ENCODE assay signal across 8 mouse cellular contexts in genomic region chr4:72197888-72198605, GRCm38 (mm10). TPM values are rescaled to one million over a fixed set of nuclear protein-coding genes. Genes with fewer than 3 reads are reported as not detected.
DNase-seq lines count a peak whose midpoint lies in the region; ATAC-seq and TF ChIP-seq lines count a peak whose summit lies in the region.

No protein-coding gene starts in this region.

- peak overlapping the region; percentile 76 for H3K4me2 ChIP-seq in forebrain, postnatal 0 days (ENCODE audit: low read depth)
- H3K4me2 ChIP-seq in intestine, postnatal 0 days (replicated peaks; ENCODE audit: low read depth) = peak overlapping the region; percentile 97
- peak overlapping the region; percentile 96 for H3K4me2 ChIP-seq in liver, embryonic 16.5 days (ENCODE audit: low read depth, low read length)

- peak; percentile 25 for DNase-seq in layer of hippocampus, adult 9-11 months
- no peak for DNase-seq in layer of hippocampus, adult 9-10 months (ENCODE audit: low spot score)
- DNase-seq in adrenal gland, postnatal 25 days = peak; percentile 51
- peak; percentile 53 for DNase-seq in forebrain, postnatal 0 days
- no peak for DNase-seq in thymus, postnatal 25 days

- no peak for TF ChIP-seq CTCF in forebrain, postnatal 0 days (IDR thresholded peaks at IDR 0.05; ENCODE audit: low read depth)
- no peak for TF ChIP-seq CTCF in intestine, postnatal 0 days (IDR thresholded peaks at IDR 0.05; ENCODE audit: low read depth)
- no peak for TF ChIP-seq CTCF in small intestine, adult 2 months (IDR thresholded peaks at IDR 0.05; ENCODE audit: extremely low read depth, insufficient read length, insufficient replicate concordance, low read depth, low read length)

- no peak overlapping the region for H3K27ac ChIP-seq in forebrain, postnatal 0 days (ENCODE audit: low read depth, low read length)
- H3K27ac ChIP-seq in intestine, postnatal 0 days (ENCODE audit: low read depth, low read length) = no peak overlapping the region
- H3K27ac ChIP-seq in liver, embryonic 16.5 days (ENCODE audit: low read length) = peak overlapping the region; percentile 74
- H3K27ac ChIP-seq in small intestine, adult 2 months (ENCODE audit: insufficient read depth, low read depth, low read length) = 0 out of 2 replicates have a peak overlapping the region, but pooled peaks have one; percentile 82

- 3% methylated on average over 7 of the region's 7 CpGs for WGBS in forebrain, postnatal 0 days
- WGBS in intestine, postnatal 0 days = 23% methylated on average over 7 of the region's 7 CpGs
- 49% methylated on average over 7 of the region's 7 CpGs for WGBS in liver, embryonic 16.5 days (ENCODE audit: insufficient replicate concordance)
- 22% methylated on average over 7 of the region's 7 CpGs for WGBS in small intestine, adult 2 months

- H3K4me3 ChIP-seq in forebrain, postnatal 0 days (ENCODE audit: low read depth, low read length) = peak overlapping the region; percentile 56
- H3K4me3 ChIP-seq in intestine, postnatal 0 days (ENCODE audit: low read depth, low read length) = peak overlapping the region; percentile 73
- H3K4me3 ChIP-seq in liver, embryonic 16.5 days (ENCODE audit: low read depth, low read length) = peak overlapping the region; percentile 78
- H3K4me3 ChIP-seq in small intestine, adult 2 months (ENCODE audit: low read depth, low read length) = peak overlapping the region; percentile 14; the same call in 1 of the 2 replicates

- H3K36me3 ChIP-seq in forebrain, postnatal 0 days (ENCODE audit: insufficient read depth) = no peaks in the 10 kb centered on the region
- no peaks in the 10 kb centered on the region for H3K36me3 ChIP-seq in intestine, postnatal 0 days (ENCODE audit: control insufficient read depth, insufficient read depth)
- H3K36me3 ChIP-seq in liver, embryonic 16.5 days (ENCODE audit: control insufficient read depth, insufficient read depth) = no peaks in the 10 kb centered on the region; the same call in 1 of the 2 replicates
- H3K36me3 ChIP-seq in small intestine, adult 2 months (ENCODE audit: control insufficient read depth, insufficient read depth, low read length) = peaks cover 16% of the 10 kb centered on the region

- H3K4me1 ChIP-seq in forebrain, postnatal 0 days (ENCODE audit: insufficient read depth) = peaks cover 6% of the 10 kb centered on the region; the same call in 1 of the 2 replicates
- peaks cover 6% of the 10 kb centered on the region; the same call in 1 of the 2 replicates for H3K4me1 ChIP-seq in intestine, postnatal 0 days (replicated peaks; ENCODE audit: control insufficient read depth, insufficient read depth, low read length)
- H3K4me1 ChIP-seq in liver, embryonic 16.5 days (ENCODE audit: control insufficient read depth, low read depth, low read length) = peaks cover 15% of the 10 kb centered on the region
- H3K4me1 ChIP-seq in small intestine, adult 2 months (ENCODE audit: control insufficient read depth, insufficient read depth, insufficient read length, low read length) = peaks cover 4% of the 10 kb centered on the region; the same call in 1 of the 2 replicates

- peak overlapping the region; percentile 68 for H3K9ac ChIP-seq in forebrain, postnatal 0 days
- no peak overlapping the region for H3K9ac ChIP-seq in intestine, postnatal 0 days (ENCODE audit: low read depth, low read length)
- H3K9ac ChIP-seq in liver, embryonic 16.5 days (ENCODE audit: low read depth, low read length) = no peak overlapping the region; the same call in 1 of the 2 replicates

- no peak for ATAC-seq in forebrain, postnatal 0 days
- ATAC-seq in intestine, postnatal 0 days = no peak
- no peak for ATAC-seq in liver, embryonic 16.5 days (ENCODE audit: low read depth)

- no peaks in the 10 kb centered on the region for H3K9me3 ChIP-seq in forebrain, postnatal 0 days (ENCODE audit: low read length)
- H3K9me3 ChIP-seq in intestine, postnatal 0 days (ENCODE audit: control insufficient read depth) = no peaks in the 10 kb centered on the region
- no peaks in the 10 kb centered on the region for H3K9me3 ChIP-seq in liver, embryonic 16.5 days (replicated peaks; ENCODE audit: control insufficient read depth, low read length)

- no peak for TF ChIP-seq POLR2A in small intestine, adult 2 months (IDR thresholded peaks at IDR 0.05; ENCODE audit: low read depth, low read length)

- no peaks in the 10 kb centered on the region for H3K27me3 ChIP-seq in forebrain, postnatal 0 days (ENCODE audit: insufficient read depth, low read length)
- no peaks in the 10 kb centered on the region for H3K27me3 ChIP-seq in intestine, postnatal 0 days (replicated peaks; ENCODE audit: control insufficient read depth, insufficient read depth, low read length)
- peaks cover 6% of the 10 kb centered on the region; the same call in 1 of the 2 replicates for H3K27me3 ChIP-seq in liver, embryonic 16.5 days (ENCODE audit: control insufficient read depth, insufficient read depth, low read depth, low read length)
- no peaks in the 10 kb centered on the region for H3K27me3 ChIP-seq in small intestine, adult 2 months (ENCODE audit: control insufficient read depth, insufficient read depth, low read length)

RNA-seq across cellular contexts. Expression of gene Tle1, which starts 2.7 kb away (rescaled TPM):
- 35.3 and 39.1 TPM in 2 replicates for total RNA-seq in adrenal gland, postnatal 25 days (2021)
- 76.8 and 83.0 TPM in 2 replicates for total RNA-seq in forebrain, postnatal 0 days (2014; rRNA removed)
- polyA plus RNA-seq in forebrain, postnatal 0 days (2015; fragmentation: Nextera tagmentation; extraction: Ambion mirVana) = 27.4 and 28.8 TPM in 2 replicates
- 12.8 and 13.9 TPM in 2 replicates for polyA plus RNA-seq in intestine, postnatal 0 days (2015; fragmentation: Nextera tagmentation; extraction: Ambion mirVana)
- polyA plus RNA-seq in liver, embryonic 16.5 days (2015; fragmentation: Nextera tagmentation; extraction: Ambion mirVana) = 7.7 and 8.7 TPM in 2 replicates
- 20.1 and 57.0 TPM in 2 replicates for polyA plus RNA-seq in small intestine, adult 2 months (2012; rRNA removed)

Comparison
In these comparisons a context has a peak if more than half of its experiments do, and no peak if none do; other contexts are left out.
1. DNase-seq: peak in layer of hippocampus, adult 9-11 months (single experiment), adrenal gland, postnatal 25 days (single experiment) and forebrain, postnatal 0 days (single experiment); none in layer of hippocampus, adult 9-10 months (single experiment) and thymus, postnatal 25 days (single experiment).
2. H3K27ac ChIP-seq: peak in liver, embryonic 16.5 days (single experiment) and small intestine, adult 2 months (single experiment); none in forebrain, postnatal 0 days (single experiment) and intestine, postnatal 0 days (single experiment).
3. H3K4me3 ChIP-seq: peak in every context shown above with its lines; median percentile 78 in liver, embryonic 16.5 days; 73 in intestine, postnatal 0 days; 56 in forebrain, postnatal 0 days; 14 in small intestine, adult 2 months.
4. Peak in every context shown above with its lines, with median percentiles within 50 percentile points of each other: H3K4me2 ChIP-seq.